Mouse (Mus musculus) heart, adult 2 months (tissue): ENCODE measurements around the gene Arhgef39.

Experiments used
- CTCF ChIP-seq: fragments of 200-600 bp; IDR thresholded peaks from 2 replicates; pipeline ENCODE4 v1.8.1; 2022; ENCODE audit warnings: antibody characterized with exemption, mild to moderate bottlenecking, moderate library complexity
- EP300 ChIP-seq: fragments of 200-500 bp; IDR thresholded peaks from 2 replicates; pipeline ENCODE4 v1.6.1; 2011; ENCODE audit warnings: low read depth, low read length, control low read depth; ENCODE audit not compliant: insufficient read depth
- POLR2A ChIP-seq: fragments of 200-500 bp; IDR thresholded peaks from 2 replicates; pipeline ENCODE4 v1.6.1; 2011; ENCODE audit warnings: mild to moderate bottlenecking, low read depth, low read length, control low read depth; ENCODE audit not compliant: insufficient read depth

GRCm38 (mm10) chr4:43546375-43547047 lies 47.0 kb upstream of the Arhgef39 start:
- TF ChIP-seq POLR2A (no peak), EP300 (no peak), CTCF (no peak)
